Mouse (Mus musculus): ENCODE measurements at regions not wholly inside any gene's neighbourhood (a gene's known extent, or its start where the extent isn't known, plus 50 kb on each side); places are given as distances from the start of the nearest gene placed in this dataset.
A peak's percentile ranks its signal among the peaks of the same experiment; 100 is the strongest.

- DNase-seq = peak; percentile 67
These were observed 128.7 kb upstream of the Itga1 start for GRCm38 (mm10) chr13:115230494-115230893.

GRCm38 (mm10) chr13:115226824-115227223 is 125.1 kb upstream of the Itga1 start:
- no peak for DNase-seq

- DNase-seq = no peak
These were observed 117.9 kb upstream of the Itga1 start for GRCm38 (mm10) chr13:115219701-115220100.

GRCm38 (mm10) chr13:115211285-115211684 is 109.5 kb upstream of the Itga1 start:
- no peak for DNase-seq

- DNase-seq = no peak
These were observed 109.0 kb upstream of the Itga1 start for GRCm38 (mm10) chr13:115210643-115211208.

- no peak for DNase-seq
These were observed 107.8 kb upstream of the Itga1 start for GRCm38 (mm10) chr13:115209402-115210192.

- no peak for DNase-seq
These were observed 105.0 kb upstream of the Itga1 start for GRCm38 (mm10) chr13:115206723-115207122.

GRCm38 (mm10) chr13:115199166-115199565 is 97.4 kb upstream of the Itga1 start:
- DNase-seq = no peak

- no peak for DNase-seq
These were observed 86.3 kb upstream of the Itga1 start for GRCm38 (mm10) chr13:115188066-115188465.

- DNase-seq = peak; percentile 10
These were observed 85.6 kb upstream of the Itga1 start for GRCm38 (mm10) chr13:115187356-115187755.

GRCm38 (mm10) chr13:115182211-115182870 is 80.6 kb upstream of the Itga1 start:
- no peak for DNase-seq

GRCm38 (mm10) chr13:115178175-115178917 is 76.6 kb upstream of the Itga1 start:
- DNase-seq = no peak

- DNase-seq = no peak
These were observed 69.7 kb upstream of the Itga1 start for GRCm38 (mm10) chr13:115171347-115172062.

GRCm38 (mm10) chr13:115165981-115166380 is 64.2 kb upstream of the Itga1 start:
- no peak for DNase-seq

GRCm38 (mm10) chr13:115162689-115163413 is 61.1 kb upstream of the Itga1 start:
- DNase-seq = no peak

GRCm38 (mm10) chr13:115159386-115159785 is 57.6 kb upstream of the Itga1 start:
- DNase-seq = no peak
